Mouse (Mus musculus): ENCODE measurements around the gene Vmn1r25.
"Not testable (repeated sequence)": the region's sequence is repeated elsewhere in the genome, so short reads cannot be mapped to it uniquely, and the experiment has no call there.

Vmn1r25 gene

GRCm38 (mm10) chr6:57980710-57981109, at the start of gene Vmn1r25:
TSS of gene Vmn1r25 (minus strand) at chr6:57980810.
- DNase-seq (ENCODE audit: low spot score): no peak

- not testable (repeated sequence) for DNase-seq (ENCODE audit: low spot score)
These were observed 36.9 kb upstream of the Vmn1r25 start for GRCm38 (mm10) chr6:58017478-58017877.

GRCm38 (mm10) chr6:58015059-58015458, 34.4 kb upstream of the Vmn1r25 start, which contains the start of gene Vmn1r26:
TSS of gene Vmn1r26 (minus strand) at chr6:58015159.
- no peak for DNase-seq (ENCODE audit: low spot score)

GRCm38 (mm10) chr6:57961403-57961802, 19.2 kb downstream of the Vmn1r25 start, which contains the start of gene Vmn1r24:
TSS of gene Vmn1r24 (minus strand) at chr6:57961503.
- not testable (repeated sequence) for DNase-seq (ENCODE audit: low spot score)
